Comparison of ENCODE assay signal across 14 mouse cellular contexts in the genomic region with DNA sequence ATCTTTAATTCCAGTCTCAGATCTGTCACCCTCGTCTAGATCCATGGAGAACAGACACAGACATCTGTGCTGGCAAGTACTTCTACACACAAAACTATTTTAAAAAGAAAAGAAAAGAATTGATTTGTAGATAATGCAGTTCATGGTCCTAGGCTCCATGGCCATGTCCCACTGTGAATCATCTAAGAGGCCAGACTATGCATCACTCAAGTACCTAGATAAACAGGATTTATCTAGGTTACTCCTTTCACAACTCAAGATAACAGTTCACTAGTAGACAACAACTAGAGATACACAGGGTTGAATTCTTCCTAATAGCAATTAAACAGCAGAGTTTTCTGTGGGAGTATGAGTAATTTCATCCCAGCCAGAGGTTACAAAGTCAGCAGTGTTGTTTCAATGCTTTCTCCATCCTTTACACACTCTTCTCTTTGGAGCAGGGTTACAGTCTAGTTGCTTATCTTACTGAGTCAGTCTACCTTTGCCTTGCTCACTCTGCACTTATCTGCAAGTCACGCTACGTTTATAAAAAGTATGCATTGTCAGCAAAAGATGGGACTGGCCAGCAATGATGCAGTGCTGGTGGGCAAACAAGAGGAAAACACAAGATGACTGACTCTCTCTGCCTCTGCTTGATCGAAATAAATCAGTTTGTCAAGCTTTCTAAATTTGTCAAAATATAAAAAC. TPM values are rescaled to one million over a fixed set of nuclear protein-coding genes. Genes with fewer than 3 reads are reported as not detected.
DNase-seq lines count a peak whose midpoint lies in the region; ATAC-seq lines count a peak whose summit lies in the region.
"Had no signal": no experiment of that assay in that cellular context is flagged by ENCODE, and none has a peak within 500 bp of the region (broad histone marks: within the 10 kb centered on the region; RNA-seq: fewer than 3 reads in every experiment).

No protein-coding gene starts in this region.

- DNase-seq in 3T3-L1 (ENCODE audit: low read depth, low spot score) (peak; percentile 50), liver (peak; percentile 43)
- peak; percentile 59 for DNase-seq in c-Kit-negative CD71-positive TER-119-positive erythroid progenitor cells, embryonic 14.5 days (ENCODE audit: low read depth, low spot score)
- DNase-seq in Muller cell, postnatal 12 days (ENCODE audit: inconsistent ontology term), result no peak
- no peak for DNase-seq in embryo, embryonic 11 days
- no peak for DNase-seq in thymus, postnatal 14 days
- DNase-seq: cerebellum, adult 11 months; cerebellum, postnatal 14 days; gastrocnemius, postnatal 10 days; heart, adult 2 months; kidney, adult 11 months; right cerebral cortex, adult 18-20 months had no signal

- 0 out of 2 replicates have a peak, but pooled peaks have one; percentile 15 for ATAC-seq in megakaryocyte progenitor cell, adult 5-6 weeks (replicated peaks; ENCODE audit: poor library complexity)

RNA-seq across cellular contexts. Expression of gene Enpp3, which starts 20.5 kb away (rescaled TPM):
- 0.22 and 0.54 TPM in 2 replicates for total RNA-seq in megakaryocyte progenitor cell, adult 5-6 weeks (2015)
- total RNA-seq in megakaryocyte progenitor cell, adult 5-6 weeks (2017), result 0.10 and 0.12 TPM in 2 replicates
- total RNA-seq: megakaryocyte, adult 5-6 weeks had no signal

RNA-seq across cellular contexts. Expression of gene Med23, which starts 47.7 kb away (rescaled TPM):
- 20.5 and 25.2 TPM in 2 replicates for total RNA-seq in megakaryocyte progenitor cell, adult 5-6 weeks (2015)
- total RNA-seq in megakaryocyte progenitor cell, adult 5-6 weeks (2017), result 22.8 and 32.5 TPM in 2 replicates

Comparison
In these comparisons a context has a peak if more than half of its experiments do, and no peak if none do; other contexts are left out.
1. DNase-seq: peak in 3T3-L1 (single experiment), c-Kit-negative CD71-positive TER-119-positive erythroid progenitor cells, embryonic 14.5 days (single experiment) and liver (single experiment); none in Muller cell, postnatal 12 days (single experiment), embryo, embryonic 11 days (single experiment) and thymus, postnatal 14 days (single experiment).